Mouse (Mus musculus): ENCODE data around the gene Cd86.

DNA sequence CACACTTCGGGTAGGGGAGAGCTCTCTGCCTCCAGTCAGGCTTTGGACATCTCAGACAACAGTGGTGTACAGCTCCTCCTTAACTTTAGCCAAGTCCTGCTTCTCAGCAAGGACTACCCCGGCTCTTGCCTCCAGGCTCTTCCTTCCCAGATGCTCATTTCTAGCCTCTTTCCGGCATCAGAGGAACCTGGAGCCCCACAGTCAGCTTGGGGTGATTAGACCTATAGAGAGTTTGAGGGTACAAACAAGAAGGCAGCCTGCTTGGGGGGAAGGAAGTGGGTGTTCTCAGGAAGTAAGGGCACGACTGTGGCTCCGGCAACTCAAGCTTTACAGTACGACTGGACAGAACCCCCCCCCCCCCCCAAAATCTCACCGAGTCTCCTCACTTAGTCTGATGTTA is 42.9 kb upstream of the Cd86 start:
- TF ChIP-seq CTCF (IDR thresholded peaks at IDR 0.05; ENCODE audit: low read depth, low read length), result no peak
- no peak for TF ChIP-seq POLR2A (IDR thresholded peaks at IDR 0.05; ENCODE audit: borderline replicate concordance, low read depth, low read length)

Measured in bone marrow macrophage, adult 2 months (primary cell).